In genomic region chr5:135394004-135394823, GRCm38 (mm10) we compare ENCODE assay signal across 8 mouse cellular contexts. TPM values are rescaled to one million over a fixed set of nuclear protein-coding genes. Genes with fewer than 3 reads are reported as not detected.
DNase-seq lines count a peak whose midpoint lies in the region; ATAC-seq and TF ChIP-seq lines count a peak whose summit lies in the region.

Pom121 (minus strand) TSS chr5:135394546.

- H3K27me3 ChIP-seq in forebrain, embryonic 15.5 days = no peaks in the 10 kb centered on the region
- H3K27me3 ChIP-seq in lung, embryonic 16.5 days (ENCODE audit: control insufficient read depth, insufficient read depth, low read depth, low read length) = no peaks in the 10 kb centered on the region

- H3K36me3 ChIP-seq in ES-E14 (ENCODE audit: control insufficient read depth, insufficient read depth, low read length, poor library complexity, severe bottlenecking) = peaks cover 22% of the 10 kb centered on the region
- peaks cover 31% of the 10 kb centered on the region for H3K36me3 ChIP-seq in forebrain, embryonic 15.5 days
- peaks cover 18% of the 10 kb centered on the region for H3K36me3 ChIP-seq in lung, embryonic 16.5 days (ENCODE audit: control insufficient read depth, insufficient read depth, low read length)

- DNase-seq in ES-E14 (ENCODE audit: low read depth, low spot score) = peak; percentile 63
- peak; percentile 71 for DNase-seq in cerebellum, adult 11 months
- DNase-seq in heart, postnatal 36 days = peak; percentile 82 to 84
- DNase-seq in layer of hippocampus, adult 8-10 months (ENCODE audit: low spot score in 2 of 2) = peak; percentile 48 to 73
- peak; percentile 62 for DNase-seq in ovary, postnatal 10 days (ENCODE audit: low spot score)
- DNase-seq in thymus, postnatal 10 days (ENCODE audit: low spot score in 2 of 2) = peak; percentile 76 to 86

- peak within 1 kb of the TSS; percentile 87 to 90 for H3K4me3 ChIP-seq in ES-E14 (ENCODE audit: insufficient read depth in 1 of 2, low read depth in 1 of 2, low read length in 2 of 2, poor library complexity in 1 of 2, severe bottlenecking in 1 of 2)
- H3K4me3 ChIP-seq in forebrain, embryonic 15.5 days = peak within 1 kb of the TSS; percentile 100
- peak within 1 kb of the TSS; percentile 97 for H3K4me3 ChIP-seq in lung, embryonic 16.5 days (ENCODE audit: low read length)

- peaks cover 0 to 2% of the 10 kb centered on the region in 2 experiments; a peak in 1 of 4 replicates for H3K4me1 ChIP-seq in ES-E14 (ENCODE audit: control insufficient read depth in 2 of 2, insufficient read depth in 2 of 2, low read length in 2 of 2, poor library complexity in 1 of 2)
- H3K4me1 ChIP-seq in forebrain, embryonic 15.5 days = peaks cover 18% of the 10 kb centered on the region
- H3K4me1 ChIP-seq in lung, embryonic 16.5 days (replicated peaks; ENCODE audit: control insufficient read depth, insufficient read depth, low read length) = peaks cover 12% of the 10 kb centered on the region

- 0 out of 2 replicates have a peak within 1 kb of the TSS, but pooled peaks have one; percentile 17 for H3K27ac ChIP-seq in ES-E14 (ENCODE audit: insufficient read depth, low read depth, low read length, poor library complexity, severe bottlenecking)
- peak within 1 kb of the TSS; percentile 89 for H3K27ac ChIP-seq in forebrain, embryonic 15.5 days (replicated peaks)
- H3K27ac ChIP-seq in lung, embryonic 16.5 days (ENCODE audit: low read length) = peak within 1 kb of the TSS; percentile 85

- ATAC-seq in forebrain, embryonic 15.5 days (replicated peaks) = peak; percentile 95
- ATAC-seq in lung, embryonic 16.5 days (ENCODE audit: low read depth) = peak; percentile 94

- under 1% methylated on average over 105 of the region's 110 CpGs for WGBS in forebrain, embryonic 15.5 days
- under 1% methylated on average over 98 of the region's 110 CpGs for WGBS in lung, embryonic 16.5 days

- peak within 1 kb of the TSS; percentile 93 for H3K4me2 ChIP-seq in forebrain, embryonic 15.5 days (replicated peaks)
- H3K4me2 ChIP-seq in lung, embryonic 16.5 days (ENCODE audit: low read depth, low read length) = peak within 1 kb of the TSS; percentile 85

- H3K9ac ChIP-seq in ES-E14 (ENCODE audit: insufficient read depth, low read depth, low read length, poor library complexity, severe bottlenecking) = peak within 1 kb of the TSS; percentile 96
- peak within 1 kb of the TSS; percentile 98 for H3K9ac ChIP-seq in forebrain, embryonic 15.5 days (replicated peaks)
- H3K9ac ChIP-seq in lung, embryonic 16.5 days (ENCODE audit: low read length) = peak within 1 kb of the TSS; percentile 99

- intact Hi-C loops in heart, postnatal 36 days (cut with DNase I) = loop anchor here (2.0 to 5.0 kb wide), 2 partner anchors 97 to 383 kb away; partner anchors contain the start of genes Mdh2 and Styxl1

- no peaks in the 10 kb centered on the region for H3K9me3 ChIP-seq in ES-E14 (ENCODE audit: control insufficient read depth, insufficient read depth, low read depth, low read length)
- no peaks in the 10 kb centered on the region for H3K9me3 ChIP-seq in forebrain, embryonic 15.5 days
- H3K9me3 ChIP-seq in lung, embryonic 16.5 days (ENCODE audit: control insufficient read depth, low read length) = no peaks in the 10 kb centered on the region

- in situ Hi-C loops in ES-E14 (cut with MboI; ENCODE audit: low sequenced_read_pairs in 2 of 2, unreplicated experiment in 2 of 2) = no loop called here

TF ChIP-seq in ES-E14, 5 proteins besides CTCF, POLR2A, EP300 and RAD21:
- no peak for TF ChIP-seq MAFK (IDR thresholded peaks at IDR 0.05; ENCODE audit: insufficient read depth, low read depth, low read length)
- peak; percentile 66; the same call in 1 of the 2 replicates for TF ChIP-seq HCFC1 (IDR thresholded peaks at IDR 0.05; ENCODE audit: borderline replicate concordance, insufficient read depth, low read length)
- TF ChIP-seq ZNF384 (IDR thresholded peaks at IDR 0.05; ENCODE audit: low read depth, low read length) = peak; percentile 73; the same call in 1 of the 2 replicates

RNA-seq across cellular contexts. Expression of gene Pom121, which starts in this region (rescaled TPM):
- 36.4 and 39.1 TPM in 2 replicates for total RNA-seq in ES-E14 (2012; rRNA removed)
- 13.2 and 13.7 TPM in 2 replicates for polyA plus RNA-seq in forebrain, embryonic 15.5 days (2015; fragmentation: Nextera tagmentation; extraction: Ambion mirVana)
- 10 to 100 TPM; 11.7 to 11.9 TPM for total RNA-seq in heart, postnatal 36 days (2021)
- 10 to 100 TPM; 45.0 to 48.3 (median 46.9) TPM for total RNA-seq in layer of hippocampus, adult 8-10 months (2022)
- polyA plus RNA-seq in lung, embryonic 16.5 days (2015; fragmentation: Nextera tagmentation; extraction: Ambion mirVana) = 9.4 and 9.7 TPM in 2 replicates

Comparison
In these comparisons a context has a peak if more than half of its experiments do, and no peak if none do; other contexts are left out.
1. Peak in every context shown above with its lines: DNase-seq, ATAC-seq, H3K4me3 ChIP-seq and H3K27ac ChIP-seq.
2. H3K27ac ChIP-seq: peak in every context shown above with its lines; median percentile 89 in forebrain, embryonic 15.5 days; 85 in lung, embryonic 16.5 days; 17 in ES-E14.